Mouse (Mus musculus) spleen, adult 2 months (tissue): Measurements from ENCODE around the gene Prex1.

ENCODE experiments used
- CTCF ChIP-seq: fragments of 200-500 bp; IDR thresholded peaks from 2 replicates; pipeline ENCODE4 v1.5.1; 2011; ENCODE audit warnings: mild to moderate bottlenecking, inconsistent platforms; ENCODE audit not compliant: insufficient read depth, insufficient read length, insufficient replicate concordance; ENCODE audit errors: extremely low read depth
- POLR2A ChIP-seq: fragments of 200-500 bp; IDR thresholded peaks from 2 replicates; pipeline ENCODE4 v1.6.1; 2011; ENCODE audit warnings: low read depth, low read length, inconsistent platforms

DNA sequence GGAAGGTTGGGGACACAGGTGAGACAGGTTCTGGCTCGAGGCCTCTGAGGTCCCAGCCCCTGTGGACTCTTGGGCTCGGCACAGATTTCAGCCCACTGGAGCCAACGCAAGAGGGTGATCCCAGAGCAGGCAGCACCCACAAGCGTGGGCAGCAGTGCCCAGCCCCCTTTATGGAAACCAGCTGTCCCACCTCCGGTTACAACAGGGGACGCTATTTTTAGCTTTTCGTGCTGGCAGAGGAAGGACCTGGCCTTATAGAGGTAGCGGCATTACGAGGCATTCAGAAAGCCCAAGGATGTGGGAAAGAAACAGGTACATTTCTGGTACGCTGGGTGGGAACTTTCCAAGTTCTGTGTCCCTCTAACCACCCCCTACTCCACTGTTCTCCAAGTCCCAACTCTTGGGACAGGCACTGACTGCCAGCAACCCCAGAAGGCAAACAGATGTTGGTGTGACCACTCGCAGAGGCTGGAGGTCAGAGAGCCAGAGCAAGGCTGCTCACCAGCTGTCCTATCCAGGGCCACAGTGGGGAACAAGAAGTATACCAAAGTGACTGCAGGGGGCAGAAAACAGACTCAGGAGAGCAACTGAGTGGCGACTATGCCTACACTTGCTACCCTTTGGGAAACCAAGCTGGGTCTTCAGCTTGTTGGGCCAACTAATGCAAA, 108.3 kb downstream of the Prex1 start:
- 0 out of 2 replicates have a peak, but pooled peaks have one; percentile 4 for TF ChIP-seq CTCF
- no peak for TF ChIP-seq POLR2A
